Mouse (Mus musculus): Measurements from ENCODE around the gene Rasgef1c.
A peak's percentile ranks its signal among the peaks of the same experiment; 100 is the strongest.

Rasgef1c gene

DNA sequence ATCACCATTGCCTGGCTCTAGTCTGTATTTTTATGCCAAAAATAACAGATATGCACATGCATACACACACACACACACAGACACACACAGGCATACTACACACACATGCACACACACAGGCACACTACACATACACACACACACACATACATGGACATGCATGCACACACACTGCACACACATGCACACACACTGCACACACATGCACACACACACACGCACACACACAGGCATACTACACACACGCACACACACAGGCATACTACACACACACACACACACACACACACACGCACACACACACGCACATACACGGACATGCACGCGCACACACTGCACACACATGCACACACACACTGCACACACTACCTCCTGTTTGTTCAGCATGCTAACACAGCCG, 77.3 kb downstream of the Rasgef1c start:
- DNase-seq = no peak

DNA sequence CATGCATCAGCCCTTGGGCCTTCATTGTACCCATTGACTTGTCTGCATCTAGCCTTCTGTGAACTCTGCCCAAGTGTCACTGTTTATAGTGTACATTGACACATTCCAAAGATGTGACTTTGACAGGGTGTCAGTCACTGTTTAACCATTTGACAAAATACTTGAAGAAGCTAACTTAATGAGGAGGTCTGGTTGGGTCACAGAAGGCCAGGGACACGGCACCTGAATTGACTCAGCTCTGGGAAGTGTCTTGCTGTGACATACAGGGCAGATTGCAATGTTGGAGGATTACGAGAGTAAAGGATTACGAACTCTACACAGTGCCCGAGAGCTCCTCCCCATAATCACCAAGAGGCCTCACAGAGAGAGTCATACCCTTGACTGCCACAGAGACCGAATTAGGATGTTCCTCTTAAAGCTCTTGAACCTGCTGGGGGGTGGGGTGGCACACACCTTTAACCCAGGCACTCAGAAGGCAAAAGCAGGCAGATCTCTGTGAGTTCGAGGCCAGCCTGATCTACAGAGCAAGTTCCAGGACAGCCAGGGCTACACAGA, 79.1 kb downstream of the Rasgef1c start:
- no peak for DNase-seq

GRCm38 (mm10) chr11:49981321-49981963, 79.8 kb downstream of the Rasgef1c start:
- peak; percentile 18 for DNase-seq

DNA sequence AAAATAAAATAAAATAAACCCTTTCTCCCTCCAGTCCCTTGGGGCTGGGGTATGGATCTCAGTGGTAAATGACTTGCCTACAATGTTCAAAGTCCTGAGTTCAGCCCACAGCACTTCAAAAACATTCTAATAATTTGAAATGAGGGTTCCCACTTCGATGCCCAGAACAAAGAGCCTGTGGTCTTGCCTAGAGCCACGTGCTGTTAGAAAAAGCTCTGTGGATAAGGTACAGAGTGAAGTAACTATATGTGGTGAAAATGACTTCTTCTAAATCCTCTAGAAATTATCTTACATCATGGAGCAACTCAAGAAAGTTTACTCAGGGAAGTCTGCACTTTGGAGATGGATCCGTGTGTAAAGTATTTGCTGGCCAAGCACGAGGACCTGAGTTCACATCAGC, 80.5 kb downstream of the Rasgef1c start:
- no peak for DNase-seq

DNA sequence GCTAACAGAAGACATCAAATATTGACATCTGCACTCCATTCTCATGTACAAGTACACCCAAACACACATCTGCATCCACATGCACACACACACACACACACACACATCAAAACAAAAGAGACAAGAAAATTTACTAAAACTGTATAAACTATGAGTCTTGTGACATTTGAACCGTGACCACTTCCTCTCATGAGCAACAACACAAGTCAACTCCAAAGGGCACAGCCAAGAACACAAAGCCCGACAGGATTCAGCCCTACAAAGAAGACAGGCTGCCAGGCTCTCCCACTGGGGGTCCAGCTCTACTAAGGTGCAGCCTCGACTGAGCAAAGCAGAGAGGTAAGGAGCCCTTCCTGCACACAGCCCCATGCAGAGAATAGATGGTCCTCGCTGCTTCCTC, 81.2 kb downstream of the Rasgef1c start:
- no peak for DNase-seq

DNA sequence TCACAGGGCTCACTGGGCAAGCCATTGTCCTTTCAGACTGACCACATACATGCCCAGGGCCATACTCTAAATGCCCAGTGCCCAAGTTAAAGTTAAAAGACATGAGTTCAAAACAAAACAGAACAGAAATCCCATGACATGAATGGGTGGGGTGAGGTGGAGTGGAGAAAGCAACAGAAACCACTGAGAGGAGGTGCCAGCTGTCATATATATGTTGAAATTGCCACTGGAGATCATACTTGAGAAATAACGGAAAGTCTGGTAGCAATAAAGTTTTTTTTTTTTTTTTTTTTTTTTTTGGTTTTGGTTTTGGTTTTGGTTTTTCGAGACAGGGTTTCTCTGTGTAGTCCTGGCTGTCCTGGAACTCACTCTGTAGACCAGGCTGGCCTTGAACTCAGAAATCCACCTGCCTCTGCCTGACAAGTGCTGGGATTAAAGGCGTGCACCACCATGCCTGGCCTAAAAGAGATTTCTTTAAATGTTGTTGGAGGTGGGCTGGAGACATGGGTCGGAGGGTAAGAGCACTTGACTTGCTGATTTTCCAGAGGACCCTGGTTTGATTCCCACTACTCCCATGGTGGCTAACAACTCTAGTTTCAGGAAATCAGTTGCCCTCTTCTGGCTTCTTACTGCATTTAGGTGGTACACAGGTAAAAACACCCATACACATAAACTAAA, 82.4 kb downstream of the Rasgef1c start:
- DNase-seq = no peak

GRCm38 (mm10) chr11:49985009-49985408, 83.4 kb downstream of the Rasgef1c start:
- DNase-seq = no peak

GRCm38 (mm10) chr11:49986277-49987036, 84.8 kb downstream of the Rasgef1c start:
- DNase-seq = peak; percentile 51

DNA sequence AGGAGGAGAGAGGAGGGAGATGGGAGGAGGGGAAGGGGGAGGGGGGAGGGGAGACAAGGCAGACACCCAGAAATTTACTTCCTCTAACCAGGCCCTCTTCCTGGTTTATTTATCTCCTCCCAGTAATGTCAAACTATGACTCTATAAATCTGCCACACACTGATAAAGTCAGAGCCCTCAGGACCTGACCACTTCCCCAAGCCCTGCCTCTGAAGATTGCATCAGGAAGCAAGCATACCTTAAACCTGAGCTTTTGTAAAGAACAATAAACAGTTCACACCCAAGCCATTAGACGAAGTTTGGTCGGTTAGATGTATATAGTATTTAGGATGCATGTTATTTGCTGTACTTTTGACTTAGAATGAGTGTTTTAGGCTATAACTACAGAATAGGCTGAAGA, 92.9 kb downstream of the Rasgef1c start:
- DNase-seq = no peak

DNA sequence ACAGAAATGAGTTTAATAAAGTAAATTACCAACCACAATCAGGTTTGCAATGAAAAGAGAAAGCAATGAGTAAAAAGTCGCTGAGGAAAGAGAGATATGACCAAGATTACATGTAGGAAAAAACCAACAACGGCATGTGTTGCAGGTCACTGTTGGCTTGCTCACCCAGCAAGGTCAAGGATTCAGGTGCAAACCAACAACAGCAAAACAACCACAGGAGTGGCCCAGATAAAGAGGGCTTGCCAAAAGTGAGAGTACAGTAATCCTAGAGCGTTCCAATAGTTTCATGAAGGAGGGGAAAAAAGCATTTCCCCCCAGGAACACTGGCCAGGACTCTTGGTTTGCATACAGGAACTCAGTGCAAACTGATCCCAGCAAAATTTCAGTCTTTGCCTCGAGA, 94.8 kb downstream of the Rasgef1c start:
- no peak for DNase-seq

DNA sequence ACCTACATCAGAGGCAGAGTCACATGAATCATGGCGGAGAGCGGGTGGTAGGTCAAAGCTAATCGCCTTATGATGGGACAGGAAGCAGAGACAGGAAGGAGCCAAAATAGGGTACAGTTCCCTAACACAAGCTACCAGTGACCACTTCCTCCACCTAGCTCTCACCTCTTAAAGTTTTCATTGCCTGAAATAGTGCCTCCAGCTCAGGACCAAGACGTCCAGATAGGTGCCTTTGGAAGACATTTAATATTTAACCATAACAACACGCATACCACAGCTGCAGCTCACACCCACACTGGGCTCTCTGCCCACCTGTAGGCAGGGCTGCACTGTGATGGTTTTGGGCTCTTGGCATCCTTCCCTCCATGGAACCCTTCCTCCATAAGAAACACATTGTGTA, 95.7 kb downstream of the Rasgef1c start:
- DNase-seq = no peak

GRCm38 (mm10) chr11:50002853-50003252, 101.2 kb downstream of the Rasgef1c start:
- DNase-seq = no peak

DNA sequence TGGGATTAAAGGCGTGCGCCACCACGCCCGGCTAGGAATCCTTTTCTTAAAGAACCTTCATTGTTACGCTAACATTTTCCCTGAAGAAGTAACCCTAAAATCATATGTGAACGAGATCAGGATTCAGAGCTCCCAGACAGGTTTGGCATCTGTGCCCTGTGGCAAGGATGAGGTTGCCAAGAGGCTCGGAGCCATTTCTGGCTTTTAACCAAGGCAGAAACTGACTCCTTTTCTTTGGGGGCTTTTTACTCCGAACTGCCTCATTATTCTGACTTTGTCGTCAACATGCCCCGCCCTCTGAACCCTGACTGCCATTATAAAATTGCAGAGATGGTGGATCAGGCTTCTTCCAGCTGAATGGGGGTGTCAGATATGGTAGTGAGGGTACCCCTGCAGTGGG, 106.1 kb downstream of the Rasgef1c start:
- no peak for DNase-seq

DNA sequence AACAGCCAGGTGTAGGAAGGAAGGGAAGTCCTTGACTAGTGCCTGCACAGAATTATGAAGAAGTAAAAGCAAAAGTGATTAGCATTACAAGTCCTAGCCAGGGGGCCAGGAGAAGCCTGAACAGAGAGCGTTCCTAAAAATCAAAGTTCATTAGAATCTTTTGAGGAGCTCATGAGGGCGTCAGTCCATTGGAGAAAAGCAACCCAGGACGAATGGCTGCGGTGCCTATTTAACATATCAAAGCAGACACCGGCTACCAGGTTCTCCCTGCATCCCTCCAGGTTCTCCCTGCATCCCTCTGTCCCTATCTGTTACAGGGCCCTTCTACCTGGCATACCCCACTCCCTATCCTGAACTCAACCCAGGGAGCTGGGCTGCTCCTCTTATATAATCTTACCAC, 106.6 kb downstream of the Rasgef1c start:
- DNase-seq = no peak

GRCm38 (mm10) chr11:50013016-50013415, 111.4 kb downstream of the Rasgef1c start:
- DNase-seq = no peak

DNA sequence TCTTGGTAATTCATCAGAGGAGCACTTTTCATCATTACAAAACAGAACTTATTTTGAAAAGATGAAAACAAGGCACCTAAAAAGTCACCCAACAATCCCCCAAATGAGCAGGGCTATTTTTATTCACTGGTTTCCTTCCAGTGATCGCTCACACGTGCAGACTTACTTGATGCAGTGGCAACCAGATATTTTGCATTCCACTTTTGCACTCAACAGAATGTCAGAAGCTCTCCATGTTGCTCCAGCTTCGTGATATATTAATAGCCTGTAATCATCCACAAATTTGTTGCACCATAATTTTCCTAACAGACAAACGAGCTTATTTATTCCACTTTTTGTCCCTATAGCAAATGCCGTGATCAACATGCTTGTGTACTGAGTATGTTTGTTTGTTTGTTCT, 114.9 kb downstream of the Rasgef1c start:
- DNase-seq = no peak

DNA sequence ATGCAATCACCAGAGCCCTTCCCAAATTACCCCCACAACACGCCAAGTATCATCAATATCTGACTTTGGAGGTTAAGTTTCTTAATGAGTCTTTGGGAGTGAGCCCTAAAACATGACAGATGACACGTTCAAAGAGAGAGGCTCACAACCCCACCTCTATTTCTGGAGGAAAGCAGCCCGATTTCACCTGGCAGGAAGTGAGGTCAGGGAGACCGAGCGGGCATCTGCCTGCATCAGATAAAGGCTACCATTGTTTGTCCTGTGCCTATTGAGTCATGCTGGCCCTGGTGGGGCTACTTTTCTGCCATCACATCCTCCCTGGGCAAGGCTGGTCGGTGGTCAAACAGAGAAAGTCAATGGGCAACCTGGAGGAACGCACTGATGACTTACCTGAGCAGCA, 115.9 kb downstream of the Rasgef1c start:
- DNase-seq = peak; percentile 32

GRCm38 (mm10) chr11:50018848-50019247, 117.2 kb downstream of the Rasgef1c start:
- DNase-seq = no peak

DNA sequence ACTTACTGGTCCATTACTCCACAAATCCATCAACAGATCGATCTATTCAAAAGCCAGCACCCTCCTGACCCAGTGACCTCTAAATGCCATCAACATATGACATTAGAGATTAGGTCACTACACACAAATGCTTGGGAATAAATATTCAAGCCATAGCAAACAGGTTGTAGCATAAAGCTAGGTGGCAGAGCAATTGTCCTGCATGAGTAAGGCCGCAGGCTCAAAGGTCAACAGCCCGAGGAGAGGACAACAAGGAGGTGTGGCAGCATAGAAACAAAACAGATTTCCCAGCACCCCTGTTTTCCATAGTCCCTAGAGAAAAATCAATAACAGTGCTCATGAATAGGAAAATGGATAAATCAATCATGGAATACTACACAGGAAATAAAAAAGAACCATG, 120.5 kb downstream of the Rasgef1c start:
- DNase-seq = no peak

- no peak for DNase-seq
Observed at GRCm38 (mm10) chr11:50024445-50024832, 122.8 kb downstream of the Rasgef1c start.

DNA sequence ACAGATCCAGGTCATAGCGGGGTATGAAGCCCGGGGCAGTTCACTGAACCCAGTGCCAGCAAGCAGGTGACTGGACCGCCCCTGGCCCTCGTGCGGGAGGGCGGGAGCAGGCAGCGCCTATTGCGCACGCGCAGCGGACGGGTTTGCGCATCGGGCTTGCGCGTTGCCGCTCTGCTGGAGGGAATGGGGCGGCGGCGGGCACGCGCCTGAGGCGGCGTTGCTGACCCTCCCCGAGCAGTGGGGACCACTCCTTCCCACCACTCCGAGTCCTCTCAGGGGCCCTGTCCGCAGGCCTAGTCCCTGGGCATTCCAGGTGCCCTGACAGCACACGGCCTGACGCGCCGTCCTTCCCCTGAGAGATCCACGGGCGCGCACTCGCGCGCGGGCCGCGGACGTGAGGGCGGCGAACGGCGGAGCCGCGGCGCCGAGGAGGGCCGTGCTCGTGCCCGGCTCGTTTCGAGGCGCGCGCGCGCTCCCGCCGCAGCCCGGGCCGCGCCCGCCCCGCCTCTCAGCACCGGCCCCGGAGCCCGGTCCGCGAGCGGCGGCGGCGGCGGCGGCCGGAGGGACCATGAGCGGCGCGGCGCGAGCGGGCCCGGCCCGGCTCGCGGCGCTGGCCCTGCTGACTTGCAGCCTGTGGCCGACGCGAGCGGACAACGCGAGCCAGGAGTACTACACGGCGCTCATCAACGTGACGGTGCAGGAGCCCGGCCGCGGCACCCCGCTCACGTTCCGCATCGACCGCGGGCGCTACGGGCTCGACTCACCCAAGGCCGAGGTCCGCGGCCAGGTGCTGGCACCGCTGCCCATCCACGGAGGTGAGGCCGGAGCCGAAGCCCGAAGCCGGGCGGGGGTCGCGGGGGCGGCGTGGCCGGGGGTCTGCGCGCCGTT, 123.4 kb downstream of the Rasgef1c start, which contains the start of gene Rnf130:
Gene Rnf130, plus strand, starts transcription at position 514 of the 888 bp plus-strand sequence.
- DNase-seq = peak; percentile 96

GRCm38 (mm10) chr11:50025721-50026520, 124.3 kb downstream of the Rasgef1c start:
- DNase-seq = no peak

All from thymus, postnatal 14 days (tissue).